Mouse (Mus musculus): ENCODE data around the gene Tex26.

Gene Tex26

DNA sequence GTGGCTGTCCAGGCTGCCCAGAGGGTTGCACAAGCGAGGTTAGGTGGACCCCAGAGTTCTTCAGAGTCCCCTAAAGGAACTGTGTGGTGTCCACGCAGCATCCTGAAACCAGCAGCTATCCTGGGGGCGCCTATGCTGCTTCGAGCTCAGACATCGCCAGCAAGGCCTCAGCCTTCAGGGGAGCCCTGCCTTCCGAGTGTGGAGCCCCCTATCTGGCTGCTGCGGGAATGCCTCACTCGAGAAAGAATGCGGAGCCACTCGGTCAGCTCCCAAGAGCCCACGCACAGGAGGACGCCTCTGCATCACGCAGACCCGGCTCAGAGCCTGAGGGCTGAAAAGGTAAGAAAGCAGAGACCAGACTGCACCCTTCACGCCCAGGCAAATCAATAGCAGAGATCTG, 50.8 kb downstream of the Tex26 start:
- no peak for DNase-seq (ENCODE audit: low read depth)

DNA sequence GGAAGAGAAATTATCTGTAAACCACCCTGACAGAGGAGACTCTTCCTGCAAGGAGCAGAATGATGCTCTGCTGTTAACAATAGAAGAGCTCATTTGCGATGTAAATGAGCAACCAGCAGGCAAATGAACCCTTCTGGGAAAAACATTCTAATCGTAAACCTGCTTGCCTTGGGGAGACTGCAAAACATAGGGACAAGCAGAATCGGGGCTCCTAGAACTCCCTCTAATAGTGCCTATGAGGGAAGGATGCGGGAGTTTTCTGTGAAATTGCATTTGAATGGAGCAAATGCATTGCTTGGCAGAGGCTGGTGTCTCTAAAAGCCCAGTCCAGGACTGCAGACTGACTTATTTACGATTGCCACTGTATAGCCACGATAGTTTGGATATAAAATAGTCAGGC, 56.2 kb downstream of the Tex26 start:
- no peak for DNase-seq (ENCODE audit: low read depth)

DNA sequence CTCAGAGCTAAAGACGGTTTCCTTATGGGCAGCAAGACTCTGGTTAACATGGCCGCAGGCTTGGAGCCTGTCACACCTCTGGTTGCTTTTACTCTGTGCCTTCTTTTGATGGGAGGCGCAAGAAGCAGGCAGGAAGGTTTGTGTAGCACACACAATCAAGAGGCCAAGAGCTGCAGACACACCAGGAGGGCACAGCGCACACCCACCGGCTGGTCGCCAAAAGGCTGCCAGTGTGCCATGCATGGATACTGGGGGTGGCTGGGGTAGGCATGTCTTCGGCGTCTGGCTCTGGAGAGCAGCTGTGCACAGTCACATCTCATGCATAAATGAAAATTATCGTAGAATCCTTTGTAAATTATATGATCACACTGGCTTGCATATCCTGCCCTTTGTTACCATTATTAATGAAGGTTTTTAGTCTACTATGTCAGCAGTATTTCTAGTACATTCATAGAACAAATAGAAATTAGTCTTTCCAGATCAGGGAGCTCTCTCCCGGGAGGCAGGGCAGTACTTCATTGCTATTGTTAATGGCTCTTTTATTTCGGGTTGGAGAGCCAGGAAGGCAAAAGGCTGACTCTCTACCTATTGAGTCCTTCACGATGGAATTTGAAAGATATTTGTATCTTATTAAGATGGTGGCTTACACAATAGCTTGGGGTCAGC, 57.1 kb downstream of the Tex26 start:
- no peak for DNase-seq (ENCODE audit: low read depth)

DNA sequence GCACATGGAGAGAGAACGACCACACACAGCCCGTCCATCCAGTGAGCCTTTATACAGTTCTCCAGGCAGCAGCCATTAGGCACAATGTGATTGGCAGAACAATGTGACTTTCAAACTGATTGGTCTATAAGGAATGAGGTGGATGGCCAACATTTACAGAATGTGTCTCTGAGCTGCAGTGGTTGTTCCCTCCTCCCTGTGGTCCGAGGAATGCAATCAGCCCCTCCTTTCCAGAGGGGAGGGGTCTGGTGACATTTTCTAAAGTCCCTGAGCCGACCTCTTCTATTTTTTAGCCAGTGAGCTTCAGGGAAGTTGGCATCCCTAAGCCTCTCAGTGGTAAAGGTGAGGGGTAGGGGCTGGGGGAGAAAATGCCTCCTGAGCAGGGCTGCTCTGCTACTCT, 60.5 kb downstream of the Tex26 start:
- no peak for DNase-seq (ENCODE audit: low read depth)

DNA sequence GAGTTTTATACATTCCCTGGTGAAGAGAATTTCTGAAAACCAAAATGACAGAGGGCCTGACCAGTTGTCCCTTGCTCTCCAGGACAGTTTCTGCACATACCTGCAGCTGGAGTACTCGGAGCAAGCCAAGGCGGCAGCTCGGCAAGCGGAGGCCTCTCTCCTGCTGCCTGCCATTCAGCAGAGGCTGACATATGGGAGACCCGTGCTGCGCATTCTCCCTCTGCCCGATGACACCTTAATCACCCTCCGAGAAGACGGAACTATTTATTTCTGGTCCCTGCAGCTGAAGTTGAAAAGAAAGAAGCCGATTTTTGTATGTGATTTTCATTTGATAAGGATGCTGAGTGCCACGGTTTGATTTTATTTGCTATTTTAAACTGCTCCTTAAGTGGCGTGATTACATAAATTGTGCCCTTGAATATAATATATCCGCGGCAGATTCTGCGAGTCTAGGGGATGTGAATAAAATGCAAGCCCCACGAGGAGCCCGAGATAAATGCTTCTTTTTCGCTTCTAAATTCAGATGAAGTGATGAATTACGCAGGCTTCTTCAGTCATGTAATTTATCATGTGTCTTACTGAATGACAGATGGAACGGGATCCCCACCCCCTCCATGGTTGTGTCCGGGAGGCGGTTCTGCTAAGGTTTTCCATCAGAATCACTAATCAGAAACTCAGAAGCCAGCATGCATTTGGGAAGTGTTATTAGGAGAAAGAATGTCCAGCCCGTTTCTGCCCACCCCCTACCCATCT, 64.1 kb downstream of the Tex26 start:
- no peak for DNase-seq (ENCODE audit: low read depth)

DNA sequence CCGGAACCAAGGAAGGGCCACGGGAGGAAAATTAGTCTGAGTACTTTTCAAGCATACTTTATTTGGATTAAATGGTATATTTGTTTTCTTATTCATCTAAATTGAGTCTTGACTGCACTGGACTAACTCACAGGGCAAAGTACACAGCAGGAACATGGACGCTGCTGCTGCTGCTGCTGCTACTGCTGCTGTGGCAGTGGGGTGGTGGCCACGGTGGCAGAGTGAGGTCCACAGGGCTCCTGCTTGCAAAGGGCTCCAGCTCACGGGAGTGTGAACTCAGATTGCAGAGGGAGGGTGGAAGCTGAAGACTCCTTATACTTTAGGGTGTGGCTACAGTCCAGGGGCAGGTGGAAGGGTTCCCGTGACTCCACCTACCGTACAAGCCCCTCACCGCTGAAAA, 65.5 kb downstream of the Tex26 start:
- DNase-seq (ENCODE audit: low read depth) = no peak

DNA sequence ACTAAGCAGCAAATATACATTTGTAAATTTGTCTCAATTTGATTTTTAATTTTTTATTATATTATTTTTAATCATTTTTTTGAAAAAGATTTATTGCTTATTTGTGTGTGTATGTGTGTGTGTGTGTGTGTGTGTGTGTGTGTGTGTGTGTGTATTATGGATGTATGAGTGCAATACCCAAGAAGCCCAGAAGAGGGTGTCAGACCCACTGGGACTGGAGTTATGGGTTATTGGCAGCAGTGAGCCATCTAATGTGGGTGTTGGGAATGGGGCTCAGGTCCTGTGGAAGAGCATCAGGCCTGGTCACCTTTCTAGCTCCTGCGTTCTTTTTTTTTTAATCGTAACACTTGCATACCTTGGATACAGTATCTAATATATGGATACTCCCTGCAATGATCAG, 66.6 kb downstream of the Tex26 start:
- no peak for DNase-seq (ENCODE audit: low read depth)

DNA sequence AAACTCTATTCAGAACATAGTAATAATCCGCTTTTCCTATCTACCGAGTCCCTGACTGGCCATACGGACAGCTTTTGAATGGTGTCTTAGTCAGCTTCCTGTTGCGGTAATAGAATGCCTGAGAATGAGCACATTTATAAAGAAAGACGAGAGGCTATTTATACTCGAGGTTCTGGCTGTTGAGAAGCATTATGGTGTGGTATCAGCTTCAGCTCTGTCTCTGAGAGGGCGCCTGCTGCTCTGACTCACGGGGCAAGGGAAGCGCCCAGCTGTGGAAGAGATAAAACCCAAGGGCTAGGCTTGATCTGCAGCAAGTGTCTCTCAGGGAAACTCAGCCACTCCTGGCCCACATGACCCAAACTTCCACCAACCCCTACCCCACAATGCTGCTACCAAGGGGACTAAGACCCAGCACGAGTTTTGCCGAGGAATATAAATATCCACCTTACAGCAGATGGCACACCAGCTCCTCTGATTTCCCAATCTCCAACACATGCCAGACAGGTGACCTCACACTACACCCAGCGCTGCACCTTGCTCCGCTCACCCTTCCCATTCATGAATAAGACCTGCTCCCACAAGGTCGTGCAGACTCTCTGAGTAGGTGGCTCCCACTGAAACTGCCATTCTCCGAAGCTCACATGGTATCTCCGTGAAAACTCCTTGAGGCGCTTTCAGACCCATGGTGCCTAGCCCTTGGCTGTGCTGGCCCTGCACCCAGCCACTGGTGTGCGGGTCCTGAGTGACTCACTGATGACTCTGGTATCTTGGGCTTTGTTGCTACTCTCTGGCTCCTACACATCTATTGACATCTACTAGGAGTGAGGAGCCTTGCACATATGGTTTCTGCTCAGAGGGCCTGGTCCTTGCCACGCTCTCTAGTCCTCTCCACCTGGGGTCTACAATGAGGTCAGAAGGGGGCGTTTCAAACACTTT, 68.9 kb downstream of the Tex26 start:
- DNase-seq (ENCODE audit: low read depth) = no peak

DNA sequence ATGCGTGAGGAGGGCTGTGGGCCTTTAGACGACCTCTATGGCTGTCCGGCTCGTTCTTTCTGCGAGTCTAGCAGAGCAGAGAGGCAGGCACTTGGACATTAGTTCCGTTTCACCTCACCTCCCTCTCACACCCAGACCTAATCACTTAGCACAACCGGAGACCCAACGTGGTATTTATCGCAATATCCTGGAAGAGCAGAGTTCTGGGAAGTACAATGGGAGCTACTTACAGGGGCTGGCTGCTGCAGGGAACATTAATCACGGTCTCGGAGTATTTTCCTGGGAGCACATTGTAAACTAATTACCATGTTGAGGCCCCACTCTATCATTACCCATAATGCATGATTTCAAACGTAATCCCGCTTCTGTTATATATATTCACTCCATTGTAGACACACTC, 70.9 kb downstream of the Tex26 start:
- no peak for DNase-seq (ENCODE audit: low read depth)

DNA sequence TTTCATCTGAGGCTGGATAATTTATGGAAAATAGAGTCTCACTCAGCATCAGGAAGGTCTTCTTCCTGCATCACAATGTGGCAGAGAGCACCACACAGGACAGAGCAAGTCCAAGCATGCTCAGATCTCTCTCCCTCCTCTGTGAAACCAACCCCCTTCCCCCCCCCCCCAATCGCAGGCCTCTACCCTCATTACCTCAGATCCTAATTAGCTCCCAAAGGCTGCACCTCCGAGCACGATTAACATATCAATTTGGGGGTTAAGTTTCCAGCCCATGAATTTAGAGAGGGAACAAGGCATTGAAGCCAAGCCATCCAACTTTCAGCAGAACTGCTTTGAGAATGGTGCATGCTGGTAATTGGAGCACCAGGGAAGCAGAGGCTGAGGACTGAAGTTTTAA, 73.2 kb downstream of the Tex26 start:
- no peak for DNase-seq (ENCODE audit: low read depth)

DNA sequence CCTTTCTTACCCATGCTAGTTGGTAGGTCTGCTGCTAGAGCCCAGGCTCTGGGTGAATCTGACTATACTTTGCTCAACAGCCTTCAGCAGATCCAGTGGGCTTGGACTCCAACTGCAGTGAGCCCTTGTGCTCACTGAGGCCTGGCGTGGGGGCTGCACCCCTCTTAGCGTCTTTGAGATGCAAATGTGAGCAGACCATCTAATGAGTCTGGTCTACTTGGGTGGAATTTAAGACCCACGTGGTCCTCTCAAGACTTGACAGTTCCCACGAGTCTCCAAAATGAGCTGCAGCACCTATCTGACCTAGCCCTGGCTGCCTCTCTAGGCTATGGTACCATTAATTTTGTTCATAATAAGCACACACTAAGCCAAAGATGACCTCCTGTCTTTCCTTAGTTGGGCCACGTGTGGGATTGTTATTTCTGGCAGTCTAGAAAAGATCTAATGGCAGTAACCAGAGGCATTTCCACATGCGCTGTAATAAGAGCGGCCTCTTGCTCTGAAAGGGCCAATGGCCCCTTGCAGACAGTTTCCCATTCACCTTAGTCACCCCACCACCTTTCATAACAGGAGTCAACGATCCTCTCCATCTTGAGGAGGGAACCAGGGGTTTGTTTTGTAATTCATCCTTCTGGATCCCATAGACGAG, 74.1 kb downstream of the Tex26 start:
- no peak for DNase-seq (ENCODE audit: low read depth)

DNA sequence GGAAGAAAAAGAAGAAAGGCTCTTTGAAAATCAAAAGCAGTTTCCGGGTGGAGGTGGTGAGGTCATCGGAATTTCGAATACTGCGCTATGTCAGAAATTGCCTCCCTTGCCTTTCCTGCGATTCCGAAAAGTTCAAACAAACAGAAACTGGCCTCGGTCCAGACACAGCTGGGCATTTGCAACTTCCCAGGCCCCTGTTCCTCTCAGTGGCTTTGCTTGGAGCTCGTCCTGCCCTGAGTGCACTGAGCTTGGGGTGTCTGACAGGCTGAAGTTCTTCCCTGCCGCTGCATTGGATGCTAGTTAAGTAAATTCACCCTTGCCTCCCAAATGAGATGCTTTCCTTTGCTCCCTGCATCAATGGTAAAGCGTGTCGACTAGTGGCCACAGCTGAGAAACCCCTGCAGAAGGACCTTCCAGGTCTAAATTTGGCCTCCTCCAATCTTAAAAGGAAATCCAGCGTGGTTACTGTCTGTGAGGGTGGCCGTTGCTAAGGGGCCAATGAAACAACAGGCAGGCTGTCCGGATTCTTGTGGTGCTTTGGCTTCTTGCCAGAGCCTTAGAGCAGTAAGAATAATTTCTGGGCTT, 74.7 kb downstream of the Tex26 start:
- no peak for DNase-seq (ENCODE audit: low read depth)

DNA sequence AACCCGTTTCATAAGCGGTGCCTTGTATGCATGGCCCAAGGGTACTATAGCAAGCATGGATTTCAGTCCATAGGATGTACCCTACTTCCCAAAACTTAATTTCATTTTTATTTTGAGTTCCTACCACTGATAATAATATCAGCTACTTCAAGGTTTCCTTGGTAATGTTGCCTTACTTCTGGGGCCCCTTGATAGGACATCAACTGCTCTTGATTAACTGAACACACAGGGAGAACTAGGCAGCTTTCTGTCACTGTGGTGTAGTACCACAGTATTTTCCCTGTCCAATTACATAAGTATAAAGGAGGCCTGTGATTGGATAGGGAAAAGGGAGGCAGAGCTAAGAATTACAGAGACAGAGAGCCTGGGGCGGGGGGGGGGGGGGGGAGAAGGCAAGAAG, 75.4 kb downstream of the Tex26 start:
- DNase-seq (ENCODE audit: low read depth) = no peak

DNA sequence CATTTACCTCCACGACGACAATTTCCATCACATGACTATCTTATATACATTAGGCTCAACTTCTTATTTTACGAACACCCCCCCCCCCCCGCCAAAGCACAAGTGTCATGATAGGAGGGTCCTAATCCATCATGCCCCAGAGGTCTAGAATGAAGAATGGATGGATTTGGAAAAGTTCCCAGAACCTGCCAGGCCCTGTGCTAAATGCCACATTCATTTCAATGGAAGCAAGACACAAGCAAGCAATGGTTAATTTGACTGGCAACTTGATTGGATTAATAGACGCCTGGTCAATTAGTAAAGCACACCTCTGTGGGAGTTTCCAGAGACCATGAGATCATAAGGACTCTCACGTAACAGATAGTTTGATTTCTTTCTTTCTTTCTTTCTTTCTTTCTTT, 77.7 kb downstream of the Tex26 start:
- DNase-seq (ENCODE audit: low read depth) = no peak
